Mouse (Mus musculus) heart, adult 2 months (tissue): ENCODE results near the gene Abcc3. TPM values are rescaled to one million over a fixed set of nuclear protein-coding genes. Genes with fewer than 3 reads are reported as not detected.
A peak's percentile ranks its signal among the peaks of the same experiment; 100 is the strongest.

Experiments used
- DNase-seq, 2 experiments: peaks; one replicate each; pipeline ENCODE4 v3.0.0; 2021
- H3K27ac ChIP-seq: fragments of 200-600 bp; 2 replicates; pipeline ENCODE4 v1.8.1; 2022
- H3K27me3 ChIP-seq: fragments of 200-500 bp; 2 replicates; pipeline ENCODE4 v1.6.1; 2012; ENCODE audit warnings: mild to moderate bottlenecking, low read length, inconsistent platforms, mixed read lengths; ENCODE audit not compliant: control insufficient read depth, insufficient read depth
- H3K36me3 ChIP-seq: fragments of 200-500 bp; 2 replicates; pipeline ENCODE4 v1.6.1; 2012; ENCODE audit warnings: low read length, inconsistent platforms; ENCODE audit not compliant: control insufficient read depth, insufficient read depth
- H3K4me1 ChIP-seq: fragments of 200-500 bp; 2 replicates; pipeline ENCODE4 v1.6.1; 2011; ENCODE audit warnings: low read length; ENCODE audit not compliant: control insufficient read depth, insufficient read depth
- H3K4me3 ChIP-seq: fragments of 200-600 bp; 2 replicates; pipeline ENCODE4 v1.8.1; 2022
- H3K79me2 ChIP-seq: fragments of 200-500 bp; replicated peaks from 2 replicates; pipeline ENCODE4 v1.6.1; 2012; ENCODE audit warnings: mild to moderate bottlenecking, inconsistent platforms, low read length, moderate library complexity, mixed read lengths; ENCODE audit not compliant: control insufficient read depth, insufficient read depth
- H3K9ac ChIP-seq: fragments of 200-500 bp; 2 replicates; pipeline ENCODE4 v1.6.1; 2012; ENCODE audit warnings: low read depth, mild to moderate bottlenecking, control low read depth, inconsistent platforms, low read length, mixed read lengths
- CTCF ChIP-seq: fragments of 200-600 bp; IDR thresholded peaks from 2 replicates; pipeline ENCODE4 v1.8.1; 2022; ENCODE audit warnings: antibody characterized with exemption, mild to moderate bottlenecking, moderate library complexity
- EP300 ChIP-seq: fragments of 200-500 bp; IDR thresholded peaks from 2 replicates; pipeline ENCODE4 v1.6.1; 2011; ENCODE audit warnings: low read depth, low read length, control low read depth; ENCODE audit not compliant: insufficient read depth
- POLR2A ChIP-seq: fragments of 200-500 bp; IDR thresholded peaks from 2 replicates; pipeline ENCODE4 v1.6.1; 2011; ENCODE audit warnings: mild to moderate bottlenecking, low read depth, low read length, control low read depth; ENCODE audit not compliant: insufficient read depth
- WGBS: fragments of 180-500 bp; shearing (Covaris S2); methylation state at CpG from one replicate; pipeline ENCODE4 v1.1.7; 2018; 5-methylcytosine and 5-hydroxymethylcytosine counted together
- intact Hi-C: fragments of 180-260 bp; cut with DNase I; formaldehyde crosslinking; loops from one replicate; pipeline ENCODE4 v1.15.1; 2025
- polyA plus RNA-seq: library from polyadenylated mRNA; depleted of rRNA; stranded (reverse); fragments of >200 nt; gene quantifications from 2 replicates; pipeline ENCODE4 v1.2.3, GENCODE M21; 2012
- total RNA-seq, 2 experiments: library from RNA; stranded (reverse); gene quantifications; 2 replicates each; pipeline ENCODE4 v1.2.3; 2021

Abcc3 gene
- total and polyA plus RNA-seq, 3 experiments, result 1.6 to 2.3 (median 2.0) TPM

DNA sequence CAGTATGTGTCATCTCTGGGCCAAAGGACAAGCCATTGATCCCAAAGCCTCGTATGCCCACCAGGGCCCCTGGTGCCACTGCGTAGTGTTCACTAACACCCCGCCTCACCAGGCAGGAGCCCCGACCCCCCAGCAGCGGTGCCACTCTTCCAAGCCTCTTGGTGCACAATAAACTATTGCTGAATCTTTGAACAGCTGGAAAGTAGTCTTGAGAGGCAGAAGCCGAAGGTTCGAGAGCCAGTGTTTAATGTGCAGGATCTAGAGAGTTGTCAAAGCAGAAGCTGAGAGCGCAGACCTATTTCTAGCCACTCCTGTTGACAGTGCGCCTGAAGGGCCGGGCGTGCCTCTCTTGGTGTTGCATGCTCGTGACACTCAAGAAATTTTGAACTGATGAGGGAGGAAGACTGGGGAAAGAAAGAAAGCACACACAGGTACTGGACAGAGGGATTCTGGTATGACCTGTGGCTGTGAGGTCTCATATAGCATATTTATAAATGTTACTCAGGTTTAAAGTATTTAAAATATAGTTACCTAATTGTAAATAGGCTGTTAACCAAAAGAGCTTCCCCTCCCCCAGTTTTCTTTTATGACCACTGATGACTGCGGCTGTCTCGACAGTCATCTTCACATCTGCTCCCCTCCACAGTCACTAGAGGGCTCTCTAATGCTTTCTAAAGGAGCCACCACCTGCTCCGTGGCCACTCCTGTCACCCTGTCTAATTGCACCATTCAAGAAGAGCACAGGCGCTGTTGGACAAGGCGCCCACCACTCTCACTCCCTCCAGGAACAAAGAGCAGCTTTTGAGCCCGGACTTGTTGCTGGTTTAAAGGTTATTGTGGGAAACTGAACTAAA is 52.8 kb downstream of the Abcc3 start:
- Histone ChIP-seq H3K9ac (no peak overlapping the region), H3K36me3 (peaks cover 2% of the 10 kb centered on the region), H3K4me3 (no peak overlapping the region), H3K27me3 (no peaks in the 10 kb centered on the region), H3K79me2 (no peaks in the 10 kb centered on the region), H3K27ac (no peak overlapping the region), H3K4me1 (no peaks in the 10 kb centered on the region; the same call in 1 of the 2 replicates)
- peak in 1 of 2 experiments; percentile 37 for DNase-seq
- WGBS, result 61% methylated on average over 18 of the region's 18 CpGs
- TF ChIP-seq CTCF (peak; percentile 79), EP300 (peak; percentile 60; the same call in 1 of the 2 replicates), POLR2A (no peak)
- intact Hi-C loops, result loop anchor here (2.0 to 5.0 kb wide), 3 partner anchors 65 to 207 kb away; partner anchors contain the start of gene Rsad1

DNA sequence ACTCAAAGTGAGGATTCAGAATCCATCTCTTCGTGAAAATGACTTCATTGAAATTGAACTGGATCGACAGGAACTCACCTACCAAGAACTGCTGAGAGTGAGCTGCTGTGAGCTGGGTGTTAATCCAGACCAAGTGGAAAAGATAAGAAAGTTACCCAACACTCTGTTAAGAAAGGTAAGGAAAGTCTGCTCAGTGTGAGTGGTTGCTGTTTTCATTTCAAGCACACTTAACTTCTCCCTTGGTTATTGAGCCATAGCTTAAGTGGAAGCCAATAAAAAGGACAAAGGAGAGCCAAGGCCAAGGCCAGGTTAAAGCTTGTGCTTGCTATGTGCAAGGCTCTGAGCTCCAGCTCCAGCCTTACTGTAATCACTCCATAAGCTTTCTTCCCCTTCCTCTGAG is 54.5 kb downstream of the Abcc3 start:
- Histone ChIP-seq H3K79me2 (no peaks in the 10 kb centered on the region), H3K4me3 (no peak overlapping the region), H3K4me1 (no peaks in the 10 kb centered on the region), H3K9ac (no peak overlapping the region), H3K27me3 (no peaks in the 10 kb centered on the region), H3K36me3 (peaks cover 8% of the 10 kb centered on the region), H3K27ac (no peak overlapping the region)
- intact Hi-C loops, result no loop called here
- DNase-seq, result no peak
- 73% methylated on average over 2 of the region's 2 CpGs for WGBS
- TF ChIP-seq EP300, result no peak
- TF ChIP-seq POLR2A, result no peak
- no peak for TF ChIP-seq CTCF

- Histone ChIP-seq H3K27me3 (no peaks in the 10 kb centered on the region), H3K4me3 (no peak overlapping the region), H3K27ac (no peak overlapping the region), H3K4me1 (no peaks in the 10 kb centered on the region), H3K79me2 (no peaks in the 10 kb centered on the region; the same call in 1 of the 2 replicates), H3K36me3 (peaks cover 17% of the 10 kb centered on the region), H3K9ac (no peak overlapping the region)
- TF ChIP-seq POLR2A, result no peak
- TF ChIP-seq EP300, result no peak
- TF ChIP-seq CTCF, result no peak
- no peak for DNase-seq
- intact Hi-C loops, result no loop called here
Measured at GRCm38 (mm10) chr11:94336551-94336950, 56.2 kb downstream of the Abcc3 start.

GRCm38 (mm10) chr11:94334386-94334968 is 58.3 kb downstream of the Abcc3 start:
- TF ChIP-seq POLR2A (no peak), CTCF (no peak), EP300 (no peak)
- Histone ChIP-seq H3K27me3 (no peaks in the 10 kb centered on the region), H3K9ac (no peak overlapping the region), H3K36me3 (peaks cover 32% of the 10 kb centered on the region), H3K4me1 (peaks cover 7% of the 10 kb centered on the region), H3K27ac (no peak overlapping the region), H3K4me3 (no peak overlapping the region), H3K79me2 (peaks cover 4% of the 10 kb centered on the region; the same call in 1 of the 2 replicates)
- no peak for DNase-seq
- intact Hi-C loops, result no loop called here
- WGBS, result 75% methylated on average over 8 of the region's 8 CpGs

- H3K27me3 ChIP-seq, result no peaks in the 10 kb centered on the region
- intact Hi-C loops, result no loop called here
- DNase-seq, result no peak
- H3K27ac ChIP-seq, result no peak overlapping the region
- H3K9ac ChIP-seq, result no peak overlapping the region
- WGBS, result 74% methylated on average over 6 of the region's 6 CpGs
- peaks cover 7% of the 10 kb centered on the region for H3K4me1 ChIP-seq
- TF ChIP-seq CTCF (no peak), POLR2A (no peak), EP300 (no peak)
- peaks cover 35% of the 10 kb centered on the region for H3K36me3 ChIP-seq
- peaks cover 4% of the 10 kb centered on the region; the same call in 1 of the 2 replicates for H3K79me2 ChIP-seq
- H3K4me3 ChIP-seq, result no peak overlapping the region
Measured at GRCm38 (mm10) chr11:94332726-94333125, 60.1 kb downstream of the Abcc3 start.

DNA sequence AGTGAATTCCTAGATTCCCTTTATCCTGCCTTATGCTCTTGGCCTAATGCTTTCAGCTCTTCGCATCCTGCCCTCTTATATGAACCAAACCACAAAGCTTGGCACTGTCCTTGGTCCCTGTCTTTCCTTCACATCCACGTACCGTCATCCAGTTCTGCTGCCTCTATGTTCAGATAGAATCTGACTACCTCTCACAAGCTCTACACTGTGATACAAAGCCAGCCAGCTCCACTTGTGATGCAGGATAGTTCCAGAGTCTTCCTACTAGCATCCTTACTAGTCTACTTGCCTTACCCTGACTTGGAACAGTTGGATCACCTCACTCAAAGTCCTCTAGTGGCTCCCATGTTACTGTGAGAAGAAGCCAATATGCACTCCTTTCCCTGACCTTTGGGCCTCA is 62.6 kb downstream of the Abcc3 start:
- DNase-seq, result no peak
- peaks cover 4% of the 10 kb centered on the region; the same call in 1 of the 2 replicates for H3K79me2 ChIP-seq
- H3K36me3 ChIP-seq, result peaks cover 37% of the 10 kb centered on the region
- WGBS, result 61% methylated on average over 3 of the region's 3 CpGs
- peaks cover 11% of the 10 kb centered on the region for H3K4me1 ChIP-seq
- intact Hi-C loops, result no loop called here
- TF ChIP-seq EP300 (no peak), POLR2A (no peak), CTCF (no peak)
- H3K27ac ChIP-seq, result no peak overlapping the region; the same call in 1 of the 2 replicates
- no peak overlapping the region for H3K9ac ChIP-seq
- H3K4me3 ChIP-seq, result no peak overlapping the region
- H3K27me3 ChIP-seq, result no peaks in the 10 kb centered on the region
